Mouse (Mus musculus): ENCODE results near the gene Snrnp25.

Gene Snrnp25

GRCm38 (mm10) chr11:32244617-32245016, 39.4 kb downstream of the Snrnp25 start:
- DNase-seq (ENCODE audit: low read depth) = no peak

- peak; percentile 87 for DNase-seq (ENCODE audit: low read depth)
These were observed 40.4 kb downstream of the Snrnp25 start for GRCm38 (mm10) chr11:32245614-32246013.

DNA sequence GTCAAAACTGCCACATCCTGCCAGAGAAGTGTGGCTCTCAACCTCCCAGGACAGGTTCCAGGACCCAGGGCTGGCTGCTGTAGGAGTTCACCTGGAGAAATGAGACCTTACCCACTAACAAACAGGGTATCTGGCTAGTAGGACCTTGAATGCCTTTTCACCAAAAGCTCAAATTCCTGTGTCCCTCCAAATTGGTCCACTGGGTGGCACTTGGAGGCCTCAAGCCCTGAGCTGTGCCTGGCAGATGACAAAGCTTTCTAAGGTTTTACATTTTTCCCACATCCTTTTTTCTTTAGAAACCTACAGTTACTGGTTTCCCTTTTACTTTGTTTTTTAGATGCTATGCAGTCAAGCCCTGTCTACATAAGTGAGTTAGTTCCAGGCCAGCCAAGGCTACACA, 41.9 kb downstream of the Snrnp25 start:
- no peak for DNase-seq (ENCODE audit: low read depth)

DNA sequence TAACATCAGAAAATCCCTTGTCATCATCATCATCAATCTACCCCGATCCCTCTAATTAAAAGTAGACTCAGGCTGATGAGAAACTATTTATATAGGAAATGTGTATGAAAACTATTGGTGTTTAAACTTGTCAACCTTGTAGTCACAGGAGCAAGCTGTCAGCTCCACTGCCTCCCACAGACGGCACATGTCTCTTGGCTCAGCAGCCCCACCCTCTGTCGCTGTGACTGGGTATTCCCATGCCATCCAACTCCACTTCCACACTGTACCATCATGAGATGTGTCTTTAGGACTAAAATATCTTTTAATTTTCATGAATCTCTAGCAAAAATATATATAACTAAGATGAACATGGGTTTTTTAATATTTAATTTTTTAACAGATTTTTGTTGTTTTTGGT, 43.1 kb downstream of the Snrnp25 start:
- DNase-seq (ENCODE audit: low read depth) = no peak

- peak; percentile 81 for DNase-seq (ENCODE audit: low read depth)
These were observed 45.9 kb downstream of the Snrnp25 start for GRCm38 (mm10) chr11:32250880-32251763.

- no peak for DNase-seq (ENCODE audit: low read depth)
These were observed 47.9 kb downstream of the Snrnp25 start for GRCm38 (mm10) chr11:32253121-32253520.

GRCm38 (mm10) chr11:32256146-32256545, 50.9 kb downstream of the Snrnp25 start:
- peak; percentile 75 for DNase-seq (ENCODE audit: low read depth)

- DNase-seq (ENCODE audit: low read depth) = no peak
These were observed 51.4 kb downstream of the Snrnp25 start for GRCm38 (mm10) chr11:32256566-32256965.

Measured in c-Kit-positive CD71-positive TER-119-negative erythroid progenitor cells, embryonic 14.5 days (primary cell).